Mouse (Mus musculus) heart, postnatal 4 days (tissue): ENCODE measurements at regions not wholly inside any gene's neighbourhood (a gene's known extent, or its start where the extent isn't known, plus 50 kb on each side); places are given as distances from the start of the nearest gene placed in this dataset.

Source experiments
- DNase-seq: peaks from one replicate; pipeline ENCODE4 v3.0.0; 2021

GRCm38 (mm10) chr15:36916998-36917397 lies 90.6 kb downstream of the Zfp706 start:
- no peak for DNase-seq

GRCm38 (mm10) chr15:36914239-36915100 lies 93.1 kb downstream of the Zfp706 start:
- no peak for DNase-seq

- DNase-seq, result no peak
These were observed 94.3 kb downstream of the Zfp706 start for GRCm38 (mm10) chr15:36913308-36913707.

- DNase-seq, result no peak
These were observed 97.3 kb downstream of the Zfp706 start for GRCm38 (mm10) chr15:36910272-36910671.

- DNase-seq, result no peak
These were observed 98.1 kb downstream of the Zfp706 start for GRCm38 (mm10) chr15:36909494-36909893.

GRCm38 (mm10) chr15:36906789-36907188 lies 100.8 kb downstream of the Zfp706 start:
- no peak for DNase-seq

GRCm38 (mm10) chr15:36906052-36906451 lies 101.5 kb downstream of the Zfp706 start:
- DNase-seq, result no peak

GRCm38 (mm10) chr15:36903922-36904321 lies 103.7 kb downstream of the Zfp706 start:
- no peak for DNase-seq

- no peak for DNase-seq
These were observed 104.3 kb downstream of the Zfp706 start for GRCm38 (mm10) chr15:36903309-36903708.

GRCm38 (mm10) chr15:36901830-36902285 lies 105.7 kb downstream of the Zfp706 start:
- peak; percentile 31 for DNase-seq

- DNase-seq, result no peak
These were observed 106.2 kb downstream of the Zfp706 start for GRCm38 (mm10) chr15:36901350-36901749.

- DNase-seq, result no peak
These were observed 106.6 kb downstream of the Zfp706 start for GRCm38 (mm10) chr15:36900940-36901339.

- DNase-seq, result no peak
These were observed 107.7 kb downstream of the Zfp706 start for GRCm38 (mm10) chr15:36899882-36900281.

GRCm38 (mm10) chr15:36898857-36899523 lies 108.6 kb downstream of the Zfp706 start:
- DNase-seq, result no peak

- no peak for DNase-seq
These were observed 109.2 kb downstream of the Zfp706 start for GRCm38 (mm10) chr15:36898326-36898725.

GRCm38 (mm10) chr15:36896265-36896664 lies 111.3 kb downstream of the Zfp706 start:
- DNase-seq, result no peak

- DNase-seq, result no peak
These were observed 112.5 kb downstream of the Zfp706 start for GRCm38 (mm10) chr15:36895031-36895430.

- no peak for DNase-seq
These were observed 114.1 kb downstream of the Zfp706 start for GRCm38 (mm10) chr15:36893407-36893969.

GRCm38 (mm10) chr15:36892576-36893205 lies 114.9 kb downstream of the Zfp706 start:
- DNase-seq, result no peak

GRCm38 (mm10) chr15:36891851-36892250 lies 115.7 kb downstream of the Zfp706 start:
- no peak for DNase-seq

- no peak for DNase-seq
These were observed 116.3 kb downstream of the Zfp706 start for GRCm38 (mm10) chr15:36891296-36891695.

- DNase-seq, result no peak
These were observed 118.5 kb downstream of the Zfp706 start for GRCm38 (mm10) chr15:36889072-36889471.
